Mouse (Mus musculus): Measurements from ENCODE around the gene Cyp2d9. TPM values are rescaled to one million over a fixed set of nuclear protein-coding genes. Genes with fewer than 3 reads are reported as not detected.
A peak's percentile ranks its signal among the peaks of the same experiment; 100 is the strongest.

Cyp2d9 gene
- polyA plus RNA-seq, 1 experiment from 2014 or later = not detected

GRCm38 (mm10) chr15:82403606-82404005, 29.6 kb upstream of the Cyp2d9 start:
- no peaks in the 10 kb centered on the region for H3K27me3 ChIP-seq (ENCODE audit: control insufficient read depth, insufficient read depth, low read length)
- no peak overlapping the region for H3K27ac ChIP-seq (replicated peaks in 1 of 2; ENCODE audit: control insufficient read depth in 1 of 2, insufficient read depth in 1 of 2, low read depth in 2 of 2, low read length in 2 of 2)
- 87% methylated on average over 9 of the region's 9 CpGs for WGBS
- no peak for ATAC-seq (ENCODE audit: insufficient number of reproducible peaks, insufficient read depth, low FRiP score, low read depth)
- H3K9me3 ChIP-seq (ENCODE audit: control insufficient read depth, low read length) = no peaks in the 10 kb centered on the region
- H3K4me3 ChIP-seq (ENCODE audit: control insufficient read depth in 1 of 2, insufficient read depth in 1 of 2, low read depth in 1 of 2, low read length in 2 of 2) = no peak overlapping the region
- no peak overlapping the region for H3K4me2 ChIP-seq (ENCODE audit: low read length)
- no peak overlapping the region for H3K9ac ChIP-seq (ENCODE audit: low read length)
- H3K36me3 ChIP-seq (ENCODE audit: control insufficient read depth, insufficient read depth, low read length) = no peaks in the 10 kb centered on the region
- H3K4me1 ChIP-seq (ENCODE audit: control insufficient read depth in 2 of 2, insufficient read depth in 2 of 2, low read length in 2 of 2) = no peaks in the 10 kb centered on the region

- no peak overlapping the region for H3K9ac ChIP-seq (ENCODE audit: low read length)
- 73% methylated on average over 3 of the region's 3 CpGs for WGBS
- no peaks in the 10 kb centered on the region for H3K4me1 ChIP-seq (ENCODE audit: control insufficient read depth in 2 of 2, insufficient read depth in 2 of 2, low read length in 2 of 2)
These were observed 29.1 kb upstream of the Cyp2d9 start for GRCm38 (mm10) chr15:82404163-82404562.

GRCm38 (mm10) chr15:82406981-82407380, 26.3 kb upstream of the Cyp2d9 start, which contains the start of gene Cyp2d10:
Cyp2d10 (minus strand) TSS chr15:82407195.
- no peak for ATAC-seq (ENCODE audit: insufficient number of reproducible peaks, insufficient read depth, low FRiP score, low read depth)
- no peak within 1 kb of the TSS for H3K4me3 ChIP-seq (ENCODE audit: control insufficient read depth in 1 of 2, insufficient read depth in 1 of 2, low read depth in 1 of 2, low read length in 2 of 2)
- WGBS = 89% methylated on average over 6 of the region's 6 CpGs
- H3K27ac ChIP-seq (replicated peaks in 1 of 2; ENCODE audit: control insufficient read depth in 1 of 2, insufficient read depth in 1 of 2, low read depth in 2 of 2, low read length in 2 of 2) = no peak within 1 kb of the TSS
- H3K36me3 ChIP-seq (ENCODE audit: control insufficient read depth, insufficient read depth, low read length) = no peaks in the 10 kb centered on the region
- H3K4me1 ChIP-seq (ENCODE audit: control insufficient read depth in 2 of 2, insufficient read depth in 2 of 2, low read length in 2 of 2) = no peaks in the 10 kb centered on the region
- H3K9ac ChIP-seq (ENCODE audit: low read length) = no peak within 1 kb of the TSS
- no peaks in the 10 kb centered on the region for H3K27me3 ChIP-seq (ENCODE audit: control insufficient read depth, insufficient read depth, low read length)
- H3K9me3 ChIP-seq (ENCODE audit: control insufficient read depth, low read length) = no peaks in the 10 kb centered on the region
- H3K4me2 ChIP-seq (ENCODE audit: low read length) = no peak within 1 kb of the TSS

More at GRCm38 (mm10) chr15:82404163-82404562, 29.1 kb upstream of the Cyp2d9 start:
- no peak for ATAC-seq (ENCODE audit: insufficient number of reproducible peaks, insufficient read depth, low FRiP score, low read depth)
- Histone ChIP-seq H3K4me2 (ENCODE audit: low read length) (no peak overlapping the region), H3K27me3 (ENCODE audit: control insufficient read depth, insufficient read depth, low read length) (no peaks in the 10 kb centered on the region), H3K9me3 (ENCODE audit: control insufficient read depth, low read length) (no peaks in the 10 kb centered on the region), H3K36me3 (ENCODE audit: control insufficient read depth, insufficient read depth, low read length) (no peaks in the 10 kb centered on the region), H3K4me3 (ENCODE audit: control insufficient read depth in 1 of 2, insufficient read depth in 1 of 2, low read depth in 1 of 2, low read length in 2 of 2) (no peak overlapping the region), H3K27ac (replicated peaks in 1 of 2; ENCODE audit: control insufficient read depth in 1 of 2, insufficient read depth in 1 of 2, low read depth in 2 of 2, low read length in 2 of 2) (no peak overlapping the region)

GRCm38 (mm10) chr15:82407536-82407935, 25.7 kb upstream of the Cyp2d9 start:
- Histone ChIP-seq H3K36me3 (ENCODE audit: control insufficient read depth, insufficient read depth, low read length) (no peaks in the 10 kb centered on the region), H3K27me3 (ENCODE audit: control insufficient read depth, insufficient read depth, low read length) (no peaks in the 10 kb centered on the region), H3K27ac (replicated peaks in 1 of 2; ENCODE audit: control insufficient read depth in 1 of 2, insufficient read depth in 1 of 2, low read depth in 2 of 2, low read length in 2 of 2) (no peak overlapping the region), H3K9ac (ENCODE audit: low read length) (no peak overlapping the region), H3K4me1 (ENCODE audit: control insufficient read depth in 2 of 2, insufficient read depth in 2 of 2, low read length in 2 of 2) (no peaks in the 10 kb centered on the region), H3K9me3 (ENCODE audit: control insufficient read depth, low read length) (no peaks in the 10 kb centered on the region), H3K4me2 (ENCODE audit: low read length) (no peak overlapping the region), H3K4me3 (ENCODE audit: control insufficient read depth in 1 of 2, insufficient read depth in 1 of 2, low read depth in 1 of 2, low read length in 2 of 2) (no peak overlapping the region)
- WGBS = 76% methylated on average over 4 of the region's 4 CpGs
- no peak for ATAC-seq (ENCODE audit: insufficient number of reproducible peaks, insufficient read depth, low FRiP score, low read depth)

GRCm38 (mm10) chr15:82416797-82417789, 16.1 kb upstream of the Cyp2d9 start:
- ATAC-seq (ENCODE audit: insufficient number of reproducible peaks, insufficient read depth, low FRiP score, low read depth) = peak; percentile 77; the same call in 1 of the 2 replicates
- peak overlapping the region; percentile 10; the same call in 1 of the 2 replicates for H3K9ac ChIP-seq (ENCODE audit: low read length)
- no peaks in the 10 kb centered on the region for H3K27me3 ChIP-seq (ENCODE audit: control insufficient read depth, insufficient read depth, low read length)
- H3K27ac ChIP-seq (replicated peaks in 1 of 2; ENCODE audit: control insufficient read depth in 1 of 2, insufficient read depth in 1 of 2, low read depth in 2 of 2, low read length in 2 of 2) = no peak overlapping the region
- H3K36me3 ChIP-seq (ENCODE audit: control insufficient read depth, insufficient read depth, low read length) = no peaks in the 10 kb centered on the region
- no peaks in the 10 kb centered on the region for H3K9me3 ChIP-seq (ENCODE audit: control insufficient read depth, low read length)
- peaks cover 2 to 4% of the 10 kb centered on the region in 2 experiments; a peak in 2 of 4 replicates for H3K4me1 ChIP-seq (ENCODE audit: control insufficient read depth in 2 of 2, insufficient read depth in 2 of 2, low read length in 2 of 2)
- H3K4me2 ChIP-seq (ENCODE audit: low read length) = peak overlapping the region; percentile 50
- WGBS = 32% methylated on average over 16 of the region's 16 CpGs
- H3K4me3 ChIP-seq (ENCODE audit: control insufficient read depth in 1 of 2, insufficient read depth in 1 of 2, low read depth in 1 of 2, low read length in 2 of 2) = no peak overlapping the region

- Histone ChIP-seq H3K4me2 (ENCODE audit: low read length) (no peak overlapping the region), H3K9ac (ENCODE audit: low read length) (no peak overlapping the region), H3K27ac (replicated peaks in 1 of 2; ENCODE audit: control insufficient read depth in 1 of 2, insufficient read depth in 1 of 2, low read depth in 2 of 2, low read length in 2 of 2) (no peak overlapping the region), H3K27me3 (ENCODE audit: control insufficient read depth, insufficient read depth, low read length) (no peaks in the 10 kb centered on the region), H3K4me3 (ENCODE audit: control insufficient read depth in 1 of 2, insufficient read depth in 1 of 2, low read depth in 1 of 2, low read length in 2 of 2) (no peak overlapping the region), H3K4me1 (ENCODE audit: control insufficient read depth in 2 of 2, insufficient read depth in 2 of 2, low read length in 2 of 2) (peaks cover 2 to 4% of the 10 kb centered on the region in 2 experiments; a peak in 2 of 4 replicates), H3K9me3 (ENCODE audit: control insufficient read depth, low read length) (no peaks in the 10 kb centered on the region), H3K36me3 (ENCODE audit: control insufficient read depth, insufficient read depth, low read length) (no peaks in the 10 kb centered on the region)
- no peak for ATAC-seq (ENCODE audit: insufficient number of reproducible peaks, insufficient read depth, low FRiP score, low read depth)
- 74% methylated on average over 1 of the region's 1 CpGs for WGBS
These were observed 14.6 kb upstream of the Cyp2d9 start for GRCm38 (mm10) chr15:82418616-82419015.

GRCm38 (mm10) chr15:82422935-82423334, 10.3 kb upstream of the Cyp2d9 start:
- Histone ChIP-seq H3K9ac (ENCODE audit: low read length) (no peak overlapping the region), H3K36me3 (ENCODE audit: control insufficient read depth, insufficient read depth, low read length) (no peaks in the 10 kb centered on the region), H3K9me3 (ENCODE audit: control insufficient read depth, low read length) (no peaks in the 10 kb centered on the region), H3K4me1 (ENCODE audit: control insufficient read depth in 2 of 2, insufficient read depth in 2 of 2, low read length in 2 of 2) (no peaks in the 10 kb centered on the region), H3K4me3 (ENCODE audit: control insufficient read depth in 1 of 2, insufficient read depth in 1 of 2, low read depth in 1 of 2, low read length in 2 of 2) (no peak overlapping the region), H3K27ac (replicated peaks in 1 of 2; ENCODE audit: control insufficient read depth in 1 of 2, insufficient read depth in 1 of 2, low read depth in 2 of 2, low read length in 2 of 2) (no peak overlapping the region), H3K4me2 (ENCODE audit: low read length) (no peak overlapping the region), H3K27me3 (ENCODE audit: control insufficient read depth, insufficient read depth, low read length) (no peaks in the 10 kb centered on the region)
- 66% methylated on average over 4 of the region's 4 CpGs for WGBS
- ATAC-seq (ENCODE audit: insufficient number of reproducible peaks, insufficient read depth, low FRiP score, low read depth) = no peak

All from heart, embryonic 14.5 days (tissue).